Mouse (Mus musculus) c-Kit-positive CD71-positive TER-119-negative erythroid progenitor cells, embryonic 14.5 days (primary cell): Measurements from ENCODE around the gene Creb5.

Experiments used
- DNase-seq: peaks from one replicate; pipeline ENCODE4 v3.0.0-alpha.2; 2013; ENCODE audit warnings: low read depth

Creb5 gene

DNA sequence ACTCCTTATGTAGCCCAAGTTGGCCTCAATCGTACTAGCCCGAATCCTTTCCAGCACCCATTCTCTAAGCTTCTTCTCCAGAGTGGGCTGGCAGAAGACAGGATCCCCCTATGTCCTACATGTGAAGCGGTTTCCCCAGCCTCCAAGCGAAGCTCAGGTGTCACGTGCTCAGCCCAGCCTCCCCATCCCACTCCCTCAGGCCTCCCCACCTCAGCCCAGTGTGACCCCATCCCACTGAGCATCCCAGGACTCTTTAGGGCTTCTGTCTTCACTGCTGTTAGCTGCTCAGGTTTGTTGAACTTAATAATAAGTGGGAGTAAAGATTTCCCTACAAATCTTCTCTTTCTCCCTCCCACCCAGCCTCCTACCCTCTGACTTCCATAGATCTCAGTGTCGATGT lies 261.2 kb downstream of the Creb5 start:
- no peak for DNase-seq

- DNase-seq, result no peak
These were observed 262.3 kb downstream of the Creb5 start for GRCm38 (mm10) chr6:53549409-53549808.

DNA sequence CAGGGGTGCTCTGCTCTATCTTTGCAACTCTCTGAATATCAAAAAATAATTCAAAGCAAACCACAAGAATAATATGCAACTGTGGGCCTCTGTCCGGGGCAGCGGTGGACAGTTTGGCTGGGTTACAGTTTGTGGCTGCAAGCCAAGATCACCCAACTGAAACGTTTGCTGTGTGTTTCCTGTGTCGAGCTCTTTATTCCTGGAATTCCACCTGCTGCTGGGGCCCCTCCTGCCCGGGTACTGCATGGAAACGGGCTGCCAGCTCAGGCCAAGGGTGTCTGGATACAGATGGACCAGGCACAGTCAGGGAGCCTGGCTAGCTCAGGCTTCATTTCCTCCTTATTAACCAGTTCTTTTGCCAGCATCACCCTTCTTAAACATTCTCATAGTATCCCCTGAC lies 269.0 kb downstream of the Creb5 start:
- DNase-seq, result no peak

DNA sequence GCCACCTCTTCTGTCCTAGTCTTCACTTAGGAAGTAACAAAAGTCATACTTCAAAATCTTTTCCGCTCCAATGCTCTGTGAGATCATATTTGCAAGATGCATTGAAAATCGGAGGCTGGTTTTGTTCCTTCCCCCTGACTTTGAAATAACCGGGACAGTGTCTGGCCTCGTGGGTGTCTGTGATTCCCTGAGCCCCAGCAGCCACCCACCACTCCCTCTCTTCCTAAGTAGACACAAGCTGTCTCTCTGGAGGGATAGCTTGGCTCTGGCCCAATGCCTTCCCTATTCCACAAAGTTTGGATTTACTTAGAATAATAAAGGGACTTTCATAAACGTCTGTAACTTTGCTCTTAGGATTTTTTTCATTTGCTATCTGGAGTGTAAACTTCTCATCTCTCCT lies 273.9 kb downstream of the Creb5 start:
- DNase-seq, result no peak

- DNase-seq, result no peak
These were observed 275.5 kb downstream of the Creb5 start for GRCm38 (mm10) chr6:53562586-53562985.

- no peak for DNase-seq
These were observed 276.6 kb downstream of the Creb5 start for GRCm38 (mm10) chr6:53563546-53564185.

- DNase-seq, result no peak
These were observed 282.4 kb downstream of the Creb5 start for GRCm38 (mm10) chr6:53569436-53569835.

GRCm38 (mm10) chr6:53570906-53571305 lies 283.8 kb downstream of the Creb5 start:
- no peak for DNase-seq

DNA sequence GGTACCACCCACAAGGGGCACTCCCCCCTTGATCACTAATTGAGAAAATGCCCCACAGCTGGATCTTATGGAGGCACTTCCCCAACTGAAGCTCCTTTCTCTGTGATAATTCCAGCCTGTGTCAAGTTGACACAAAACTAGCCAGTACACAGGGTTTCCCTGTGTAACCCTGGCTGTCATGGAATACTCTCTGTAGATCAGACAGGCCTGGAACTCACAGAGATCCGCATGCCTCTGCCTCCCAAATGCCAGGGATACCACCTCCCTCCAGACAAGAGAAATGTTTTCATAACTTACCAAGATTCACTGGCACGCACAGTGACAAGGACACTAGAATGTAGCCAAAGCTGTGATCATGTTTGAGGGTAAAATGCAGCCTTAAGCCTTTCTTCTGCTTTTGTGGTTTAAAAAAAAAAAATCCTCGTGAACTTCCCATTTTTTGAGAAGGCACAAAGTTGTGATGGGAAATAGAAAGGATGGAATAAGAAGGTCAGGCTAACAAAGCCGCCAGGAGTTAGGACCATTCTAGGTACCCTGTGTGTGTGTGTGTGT lies 284.6 kb downstream of the Creb5 start:
- DNase-seq, result no peak

GRCm38 (mm10) chr6:53572456-53572855 lies 285.4 kb downstream of the Creb5 start:
- DNase-seq, result no peak

GRCm38 (mm10) chr6:53572979-53573710 lies 286.1 kb downstream of the Creb5 start:
- DNase-seq, result no peak

GRCm38 (mm10) chr6:53573711-53574065 lies 286.6 kb downstream of the Creb5 start:
- DNase-seq, result no peak

GRCm38 (mm10) chr6:53574097-53574496 lies 287.0 kb downstream of the Creb5 start:
- DNase-seq, result no peak

DNA sequence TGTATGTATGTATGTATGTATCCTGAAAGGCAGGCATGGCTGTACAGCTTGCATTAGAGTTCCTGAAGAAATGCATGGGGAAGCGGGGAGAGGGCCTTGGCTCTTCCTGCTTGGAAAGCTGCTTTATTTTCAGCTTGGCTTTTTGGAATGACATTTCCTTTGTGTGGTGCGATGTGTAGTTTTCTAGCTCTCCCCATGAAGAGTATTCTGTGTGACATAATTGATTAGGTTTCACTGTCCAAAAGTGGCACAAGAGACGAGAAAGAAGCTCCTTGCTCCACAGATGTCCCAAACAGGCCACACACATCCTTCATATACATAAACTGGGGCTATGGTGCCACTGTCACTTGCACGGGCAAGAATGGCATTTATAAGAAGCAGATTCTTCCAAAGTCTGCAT lies 288.1 kb downstream of the Creb5 start:
- no peak for DNase-seq

- no peak for DNase-seq
These were observed 288.8 kb downstream of the Creb5 start for GRCm38 (mm10) chr6:53575836-53576235.

GRCm38 (mm10) chr6:53576841-53577240 lies 289.8 kb downstream of the Creb5 start:
- no peak for DNase-seq

GRCm38 (mm10) chr6:53577776-53578175 lies 290.7 kb downstream of the Creb5 start:
- DNase-seq, result no peak

DNA sequence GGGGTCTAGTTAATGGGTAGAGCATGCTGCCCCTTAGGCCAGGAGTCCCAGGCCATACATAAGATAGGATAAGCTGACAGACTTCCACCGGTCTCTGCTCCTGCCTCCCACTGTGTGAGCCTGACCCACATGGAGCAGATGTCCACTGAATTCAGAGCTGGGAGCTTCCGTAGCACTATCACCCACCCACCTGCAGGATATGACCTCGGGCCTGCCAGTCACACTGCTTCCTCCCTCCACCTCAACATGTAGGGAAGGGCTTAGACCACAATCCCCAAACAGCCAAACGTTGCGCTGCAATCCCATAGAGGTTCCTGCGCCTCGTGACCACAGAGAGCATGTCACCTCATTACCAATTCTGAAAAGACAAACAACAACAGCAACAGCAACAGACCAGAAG lies 293.3 kb downstream of the Creb5 start:
- DNase-seq, result no peak

GRCm38 (mm10) chr6:53583234-53583875 lies 296.3 kb downstream of the Creb5 start:
- DNase-seq, result no peak

DNA sequence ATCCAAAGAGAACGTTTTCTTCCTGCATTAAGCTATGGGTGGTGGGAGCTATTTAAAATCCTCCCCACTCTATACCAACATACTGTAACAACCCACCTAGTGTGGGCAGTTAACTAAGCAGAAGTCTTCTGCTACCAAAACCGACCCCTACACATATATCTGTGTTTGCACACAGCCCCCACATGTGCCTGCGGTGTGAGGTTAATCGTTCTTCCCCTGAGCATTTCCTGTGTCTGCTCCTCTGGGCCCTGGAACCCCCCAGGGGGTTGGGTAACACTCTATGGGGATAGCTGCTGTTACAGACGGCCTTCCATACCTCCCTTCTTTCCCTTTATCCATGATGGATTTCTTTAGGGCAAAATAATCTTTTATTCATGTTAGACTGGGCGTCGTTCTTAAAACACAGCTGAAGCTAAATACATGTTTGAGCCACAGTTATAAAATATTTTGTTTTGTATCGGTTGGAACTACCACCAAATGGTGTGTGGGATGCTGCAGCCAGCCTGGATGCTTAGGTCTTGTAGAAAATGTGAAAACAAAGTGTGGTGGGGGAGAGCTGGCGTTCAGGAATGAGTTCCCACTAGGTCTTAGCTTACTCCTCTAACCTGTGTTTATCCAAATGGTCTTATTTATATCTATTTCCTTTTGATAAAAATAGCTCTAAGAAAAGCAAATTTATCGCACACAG lies 297.8 kb downstream of the Creb5 start:
- no peak for DNase-seq

DNA sequence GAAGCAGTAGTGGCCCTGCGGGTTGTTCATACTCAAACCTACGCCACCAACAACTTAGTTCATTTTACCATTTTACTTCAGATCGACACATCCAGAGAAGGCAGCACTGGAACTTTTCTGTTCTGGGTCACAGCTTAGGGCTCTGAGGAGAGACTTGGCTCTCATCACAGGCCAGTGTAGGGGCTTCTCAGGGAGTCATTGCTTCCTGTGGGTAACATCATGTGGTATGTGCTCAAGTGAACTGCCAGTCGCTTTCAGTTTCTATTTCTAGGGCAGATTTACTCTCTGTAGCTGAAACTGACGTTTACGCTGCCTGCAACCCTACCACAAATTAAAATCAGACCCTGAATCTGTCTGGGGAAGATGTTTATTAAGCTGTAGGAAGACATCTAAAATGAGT lies 302.7 kb downstream of the Creb5 start:
- DNase-seq, result no peak

- no peak for DNase-seq
These were observed 305.2 kb downstream of the Creb5 start for GRCm38 (mm10) chr6:53592230-53592629.

DNA sequence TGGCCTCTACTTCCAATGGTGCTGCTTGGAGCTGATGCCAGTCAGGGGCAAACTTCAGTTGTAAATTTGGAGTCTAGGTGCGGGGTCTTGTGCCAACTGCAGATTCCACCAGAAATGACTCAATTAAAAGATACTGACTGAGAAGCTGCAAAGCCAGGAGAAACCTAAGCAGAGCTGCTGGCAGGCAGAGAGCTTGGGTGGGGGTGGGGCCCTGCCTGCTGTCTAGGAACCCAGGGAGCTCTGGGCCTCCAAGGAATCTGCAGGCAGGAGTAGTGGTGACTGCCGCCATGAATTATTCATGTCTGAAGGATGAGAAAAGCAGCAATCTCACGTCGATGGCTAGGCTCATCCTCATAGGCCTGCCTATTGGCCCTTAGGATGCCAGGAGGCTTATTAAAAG lies 306.5 kb downstream of the Creb5 start:
- no peak for DNase-seq
